8 mouse cellular contexts compared by ENCODE assay signal in the genomic region with DNA sequence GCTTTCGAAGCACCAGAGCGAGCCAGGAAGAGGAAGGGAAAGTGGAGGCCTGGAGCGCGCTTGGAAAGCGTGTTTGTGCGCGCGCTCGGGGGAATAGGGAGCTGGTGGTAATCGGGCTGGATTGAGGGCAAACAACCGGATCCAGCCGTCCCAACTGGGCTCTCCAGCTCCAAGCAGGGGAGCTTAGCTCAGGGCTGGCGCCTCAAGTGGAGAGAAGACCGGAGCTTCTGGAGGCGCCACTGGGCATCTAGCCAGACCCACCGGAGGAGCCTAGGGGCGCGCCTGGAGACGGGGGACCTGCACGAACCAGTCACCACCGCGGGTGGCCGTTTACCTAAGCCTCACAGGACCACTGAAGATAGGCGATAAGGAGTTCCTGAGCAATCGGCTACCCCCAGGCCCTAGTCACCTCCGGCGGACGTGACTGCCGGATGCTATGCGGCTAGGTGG. TPM values are rescaled to one million over a fixed set of nuclear protein-coding genes. Genes with fewer than 3 reads are reported as not detected.
DNase-seq lines count a peak whose midpoint lies in the region; ATAC-seq and TF ChIP-seq lines count a peak whose summit lies in the region.

No protein-coding gene starts in this region.

- in situ Hi-C loops in ES-E14 (cut with MboI; ENCODE audit: low sequenced_read_pairs in 2 of 2, unreplicated experiment in 2 of 2), result no loop called here

- H3K4me2 ChIP-seq in forebrain, embryonic 14.5 days (ENCODE audit: low read length), result peak overlapping the region; percentile 48
- H3K4me2 ChIP-seq in hindbrain, embryonic 11.5 days (replicated peaks; ENCODE audit: low read depth, low read length), result peak overlapping the region; percentile 34
- H3K4me2 ChIP-seq in liver, embryonic 13.5 days, result peak overlapping the region; percentile 51

- H3K27ac ChIP-seq in ES-E14 (ENCODE audit: insufficient read depth, low read depth, low read length, poor library complexity, severe bottlenecking), result no peak overlapping the region
- H3K27ac ChIP-seq in forebrain, embryonic 14.5 days (ENCODE audit: low read depth, low read length), result no peak overlapping the region
- H3K27ac ChIP-seq in hindbrain, embryonic 11.5 days (ENCODE audit: low read depth, low read length), result no peak overlapping the region
- no peak overlapping the region for H3K27ac ChIP-seq in liver, embryonic 13.5 days

- H3K36me3 ChIP-seq in ES-E14 (ENCODE audit: control insufficient read depth, insufficient read depth, low read length, poor library complexity, severe bottlenecking), result no peaks in the 10 kb centered on the region
- no peaks in the 10 kb centered on the region for H3K36me3 ChIP-seq in forebrain, embryonic 14.5 days (ENCODE audit: control insufficient read depth, insufficient read depth, low read length)
- no peaks in the 10 kb centered on the region for H3K36me3 ChIP-seq in hindbrain, embryonic 11.5 days (ENCODE audit: control insufficient read depth, insufficient read depth, low read length)
- H3K36me3 ChIP-seq in liver, embryonic 13.5 days, result no peaks in the 10 kb centered on the region

- H3K27me3 ChIP-seq in forebrain, embryonic 14.5 days (replicated peaks; ENCODE audit: control insufficient read depth, insufficient read depth, low read length), result peaks cover 11% of the 10 kb centered on the region; the same call in 1 of the 2 replicates
- H3K27me3 ChIP-seq in hindbrain, embryonic 11.5 days (ENCODE audit: control insufficient read depth, insufficient read depth, low read length), result peaks cover 76% of the 10 kb centered on the region
- peaks cover 100% of the 10 kb centered on the region for H3K27me3 ChIP-seq in liver, embryonic 13.5 days

- no peak overlapping the region for H3K9ac ChIP-seq in ES-E14 (ENCODE audit: insufficient read depth, low read depth, low read length, poor library complexity, severe bottlenecking)
- peak overlapping the region; percentile 21; the same call in 1 of the 2 replicates for H3K9ac ChIP-seq in forebrain, embryonic 14.5 days (ENCODE audit: low read length)
- 0 out of 2 replicates have a peak overlapping the region, but pooled peaks have one; percentile 11 for H3K9ac ChIP-seq in hindbrain, embryonic 11.5 days (ENCODE audit: low read depth, low read length)
- H3K9ac ChIP-seq in liver, embryonic 13.5 days, result no peak overlapping the region

- no peaks in the 10 kb centered on the region for H3K9me3 ChIP-seq in ES-E14 (ENCODE audit: control insufficient read depth, insufficient read depth, low read depth, low read length)
- no peaks in the 10 kb centered on the region for H3K9me3 ChIP-seq in forebrain, embryonic 14.5 days (replicated peaks; ENCODE audit: control insufficient read depth, low read length)
- H3K9me3 ChIP-seq in hindbrain, embryonic 11.5 days (ENCODE audit: control insufficient read depth, low read length), result no peaks in the 10 kb centered on the region
- no peaks in the 10 kb centered on the region for H3K9me3 ChIP-seq in liver, embryonic 13.5 days (replicated peaks)

- WGBS in forebrain, embryonic 14.5 days, result 13% methylated on average over 28 of the region's 30 CpGs
- WGBS in hindbrain, embryonic 11.5 days, result 6% methylated on average over 30 of the region's 30 CpGs
- 2% methylated on average over 20 of the region's 30 CpGs for WGBS in liver, embryonic 13.5 days (ENCODE audit: insufficient replicate concordance)

- peak; percentile 54 for DNase-seq in adrenal gland, adult 2 months
- DNase-seq in adrenal gland, adult 8-10 months, result no peak
- DNase-seq in ES-E14 (ENCODE audit: low read depth, low spot score), result no peak
- DNase-seq in forebrain, embryonic 14.5 days (ENCODE audit: low spot score), result peak; percentile 59
- peak; percentile 38 for DNase-seq in hindbrain, embryonic 11.5 days (ENCODE audit: low spot score)
- DNase-seq in liver, embryonic 13.5 days, result no peak
- DNase-seq in neural tube, embryonic 10.5 days (ENCODE audit: extremely low spot score, low spot score), result peak; percentile 35
- no peak for DNase-seq in frontal cortex, adult 2 months (ENCODE audit: extremely low spot score in 1 of 2, low spot score in 1 of 2)

- ATAC-seq in forebrain, embryonic 14.5 days, result no peak
- no peak for ATAC-seq in hindbrain, embryonic 11.5 days (ENCODE audit: low FRiP score)
- ATAC-seq in liver, embryonic 13.5 days (ENCODE audit: low read depth), result 0 out of 2 replicates have a peak, but pooled peaks have one; percentile 24

- H3K4me1 ChIP-seq in ES-E14 (ENCODE audit: control insufficient read depth in 2 of 2, insufficient read depth in 2 of 2, low read length in 2 of 2, poor library complexity in 1 of 2), result peaks cover 2 to 12% of the 10 kb centered on the region in 2 experiments; a peak in 1 of 4 replicates
- peaks cover 7% of the 10 kb centered on the region for H3K4me1 ChIP-seq in forebrain, embryonic 14.5 days (ENCODE audit: control insufficient read depth, insufficient read depth, low read length)
- 0 out of 2 replicates have a peak, but pooled peaks cover 6% of the 10 kb centered on the region for H3K4me1 ChIP-seq in hindbrain, embryonic 11.5 days (replicated peaks; ENCODE audit: control insufficient read depth, insufficient read depth, low read length)
- H3K4me1 ChIP-seq in liver, embryonic 13.5 days (replicated peaks), result peaks cover 25% of the 10 kb centered on the region

- H3K4me3 ChIP-seq in ES-E14 (ENCODE audit: insufficient read depth in 1 of 2, low read depth in 1 of 2, low read length in 2 of 2, poor library complexity in 1 of 2, severe bottlenecking in 1 of 2), result peak overlapping the region; percentile 9 to 29; a peak in 1 of 4 replicates
- H3K4me3 ChIP-seq in forebrain, embryonic 14.5 days (ENCODE audit: low read depth, low read length), result peak overlapping the region; percentile 18
- H3K4me3 ChIP-seq in hindbrain, embryonic 11.5 days (ENCODE audit: low read depth, low read length), result peak overlapping the region; percentile 6; the same call in 1 of the 2 replicates
- peak overlapping the region; percentile 25 for H3K4me3 ChIP-seq in liver, embryonic 13.5 days (replicated peaks)

TF ChIP-seq in ES-E14, 5 proteins besides CTCF, POLR2A, EP300 and RAD21:
- TF ChIP-seq MAFK (IDR thresholded peaks at IDR 0.05; ENCODE audit: insufficient read depth, low read depth, low read length), result no peak
- no peak for TF ChIP-seq CHD2 (IDR thresholded peaks at IDR 0.05; ENCODE audit: low read depth, low read length)
- TF ChIP-seq HCFC1 (IDR thresholded peaks at IDR 0.05; ENCODE audit: borderline replicate concordance, insufficient read depth, low read length), result no peak
- TF ChIP-seq ZNF384 (IDR thresholded peaks at IDR 0.05; ENCODE audit: low read depth, low read length), result no peak
- TF ChIP-seq ZC3H11A (IDR thresholded peaks at IDR 0.05; ENCODE audit: borderline replicate concordance, low read depth, low read length), result no peak

RNA-seq across cellular contexts. Expression of a gene that starts 4.3 kb away (rescaled TPM):
- 10 to 100 TPM; 11.8 to 16.9 TPM for total RNA-seq in adrenal gland, adult 2 months (2021)
- 7.5 and 9.3 TPM in 2 replicates for polyA plus RNA-seq in adrenal gland, adult 2 months (2012; rRNA removed)
- 10 to 100 TPM; 15.7 to 26.8 (median 19.2) TPM for total RNA-seq in adrenal gland, adult 8-10 months (2022)
- 32.9 and 33.5 TPM in 2 replicates for total RNA-seq in ES-E14 (2012; rRNA removed)
- polyA plus RNA-seq in forebrain, embryonic 14.5 days (2014; fragmentation: Nextera tagmentation; extraction: Ambion mirVana), result 17.5 and 18.8 TPM in 2 replicates
- polyA plus RNA-seq in hindbrain, embryonic 11.5 days (2014; fragmentation: Nextera tagmentation; extraction: Ambion mirVana), result 23.1 and 24.6 TPM in 2 replicates
- 3.8 and 4.2 TPM in 2 replicates for polyA plus RNA-seq in liver, embryonic 13.5 days (2015; fragmentation: Nextera tagmentation; extraction: Ambion mirVana)
- 13.9 and 17.2 TPM in 2 replicates for polyA plus RNA-seq in frontal cortex, adult 2 months (2012; rRNA removed)

Comparison
In these comparisons a context has a peak if more than half of its experiments do, and no peak if none do; other contexts are left out.
1. DNase-seq: peak in adrenal gland, adult 2 months (single experiment), forebrain, embryonic 14.5 days (single experiment), hindbrain, embryonic 11.5 days (single experiment) and neural tube, embryonic 10.5 days (single experiment); none in adrenal gland, adult 8-10 months (single experiment), ES-E14 (single experiment), liver, embryonic 13.5 days (single experiment) and frontal cortex, adult 2 months (0 of 2).
2. H3K9ac ChIP-seq: peak in forebrain, embryonic 14.5 days (single experiment) and hindbrain, embryonic 11.5 days (single experiment); none in ES-E14 (single experiment) and liver, embryonic 13.5 days (single experiment).
3. Peak in every context shown above with its lines, with median percentiles within 50 percentile points of each other: H3K4me3 ChIP-seq and H3K4me2 ChIP-seq.